Mouse (Mus musculus): ENCODE data around the gene Tomm22. TPM values are rescaled to one million over a fixed set of nuclear protein-coding genes. Genes with fewer than 3 reads are reported as not detected.

The Tomm22 gene
- polyA plus RNA-seq, 2 experiments: 112 to 217 TPM

DNA sequence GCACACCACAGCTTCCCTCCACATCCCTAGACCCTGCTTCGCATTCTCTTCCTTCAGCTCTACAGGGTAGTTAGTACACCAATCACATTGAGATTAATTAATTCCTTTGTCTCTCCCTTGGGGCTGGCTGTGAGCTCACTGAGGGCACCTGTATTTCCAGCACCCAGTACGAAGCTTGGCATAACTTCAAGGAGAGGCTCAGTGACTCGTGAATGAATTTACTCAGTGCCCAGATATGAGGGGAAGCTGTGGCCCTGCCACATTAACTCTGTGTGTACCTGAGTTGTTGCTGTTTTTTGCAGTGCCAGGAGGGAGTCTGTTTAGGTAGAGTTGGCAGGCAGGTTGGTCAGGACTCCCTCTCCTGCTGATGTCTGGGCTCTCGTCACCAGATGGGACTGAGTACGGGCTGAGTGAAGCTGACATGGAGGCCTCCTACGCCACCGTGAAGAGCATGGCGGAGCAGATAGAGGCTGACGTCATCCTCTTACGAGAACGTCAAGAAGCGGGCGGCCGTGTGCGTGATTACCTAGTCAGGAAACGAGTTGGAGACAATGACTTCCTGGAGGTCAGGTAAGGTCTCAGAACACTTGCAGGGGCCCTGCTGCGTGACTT, 36.0 kb downstream of the Tomm22 start:
- Histone ChIP-seq H3K9me3 (ENCODE audit: control insufficient read depth, low read length) (no peaks in the 10 kb centered on the region), H3K4me3 (replicated peaks; ENCODE audit: low read length) (no peak overlapping the region), H3K4me2 (replicated peaks; ENCODE audit: low read depth, low read length, severe bottlenecking) (no peak overlapping the region), H3K36me3 (ENCODE audit: control insufficient read depth, insufficient read depth, low read length) (peaks cover 55% of the 10 kb centered on the region), H3K4me1 (ENCODE audit: control insufficient read depth, insufficient read depth, low read length) (no peaks in the 10 kb centered on the region), H3K9ac (ENCODE audit: low read depth, low read length, severe bottlenecking) (no peak overlapping the region), H3K27me3 (ENCODE audit: control insufficient read depth, insufficient read depth, low read length) (no peaks in the 10 kb centered on the region), H3K27ac (replicated peaks; ENCODE audit: low read depth, low read length) (no peak overlapping the region)
- DNase-seq (ENCODE audit: low spot score) (no peak), ATAC-seq (ENCODE audit: low FRiP score, low read depth) (no peak)
- 90% methylated on average over 17 of the region's 17 CpGs for WGBS
- TF ChIP-seq POLR2A (IDR thresholded peaks at IDR 0.05; ENCODE audit: borderline replicate concordance, extremely low read depth, insufficient read depth, insufficient read length): no peak

DNA sequence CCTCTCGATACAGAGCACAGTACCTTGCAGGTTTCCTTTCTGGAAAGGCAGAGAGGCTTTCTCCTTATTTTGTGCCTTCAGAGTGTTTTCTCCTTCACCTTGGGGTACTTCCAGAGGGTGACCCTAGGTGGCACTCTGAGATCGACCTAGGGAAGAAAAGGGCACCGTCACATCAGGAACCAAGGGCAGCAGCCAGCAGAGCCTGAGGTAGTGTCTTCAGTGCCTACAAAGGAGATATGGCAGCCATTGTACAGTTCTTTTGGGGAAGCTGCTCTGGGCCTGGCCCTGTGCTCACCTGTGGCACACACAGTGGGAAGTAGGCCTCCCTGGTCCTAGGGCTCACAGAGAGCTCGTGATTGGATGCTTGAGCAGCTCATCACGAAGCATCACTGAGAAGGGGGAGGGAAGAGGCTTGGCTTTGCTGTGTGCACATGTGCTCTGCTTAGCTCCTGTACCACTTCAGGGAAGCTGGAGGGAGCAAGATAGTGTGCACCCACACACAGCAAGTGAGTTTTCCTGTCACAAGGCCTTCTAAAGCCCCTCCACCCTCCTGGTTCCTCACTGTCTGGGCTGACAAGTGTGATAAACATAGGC, 37.7 kb downstream of the Tomm22 start:
- peaks cover 69% of the 10 kb centered on the region for H3K36me3 ChIP-seq (ENCODE audit: control insufficient read depth, insufficient read depth, low read length)
- no peak overlapping the region for H3K9ac ChIP-seq (ENCODE audit: low read depth, low read length, severe bottlenecking)
- DNase-seq (ENCODE audit: low spot score) (no peak), ATAC-seq (ENCODE audit: low FRiP score, low read depth) (no peak)
- no peaks in the 10 kb centered on the region for H3K4me1 ChIP-seq (ENCODE audit: control insufficient read depth, insufficient read depth, low read length)
- WGBS: 79% methylated on average over 4 of the region's 5 CpGs
- no peak for TF ChIP-seq POLR2A (IDR thresholded peaks at IDR 0.05; ENCODE audit: borderline replicate concordance, extremely low read depth, insufficient read depth, insufficient read length)
- no peaks in the 10 kb centered on the region for H3K9me3 ChIP-seq (ENCODE audit: control insufficient read depth, low read length)
- no peak overlapping the region for H3K4me3 ChIP-seq (replicated peaks; ENCODE audit: low read length)
- H3K4me2 ChIP-seq (replicated peaks; ENCODE audit: low read depth, low read length, severe bottlenecking): no peak overlapping the region
- no peak overlapping the region for H3K27ac ChIP-seq (replicated peaks; ENCODE audit: low read depth, low read length)
- H3K27me3 ChIP-seq (ENCODE audit: control insufficient read depth, insufficient read depth, low read length): no peaks in the 10 kb centered on the region

- H3K36me3 ChIP-seq (ENCODE audit: control insufficient read depth, insufficient read depth, low read length): peaks cover 97% of the 10 kb centered on the region
- no peaks in the 10 kb centered on the region for H3K4me1 ChIP-seq (ENCODE audit: control insufficient read depth, insufficient read depth, low read length)
- no peak for TF ChIP-seq POLR2A (IDR thresholded peaks at IDR 0.05; ENCODE audit: borderline replicate concordance, extremely low read depth, insufficient read depth, insufficient read length)
- H3K4me2 ChIP-seq (replicated peaks; ENCODE audit: low read depth, low read length, severe bottlenecking): no peak overlapping the region
- H3K27ac ChIP-seq (replicated peaks; ENCODE audit: low read depth, low read length): no peak overlapping the region
- H3K4me3 ChIP-seq (replicated peaks; ENCODE audit: low read length): no peak overlapping the region
- DNase-seq (ENCODE audit: low spot score): no peak
- no peaks in the 10 kb centered on the region for H3K27me3 ChIP-seq (ENCODE audit: control insufficient read depth, insufficient read depth, low read length)
- 90% methylated on average over 7 of the region's 7 CpGs for WGBS
- no peak overlapping the region for H3K9ac ChIP-seq (ENCODE audit: low read depth, low read length, severe bottlenecking)
- H3K9me3 ChIP-seq (ENCODE audit: control insufficient read depth, low read length): no peaks in the 10 kb centered on the region
- ATAC-seq (ENCODE audit: low FRiP score, low read depth): no peak
Measured at GRCm38 (mm10) chr15:79715646-79716045, 45.0 kb downstream of the Tomm22 start.

GRCm38 (mm10) chr15:79716710-79717109, 46.0 kb downstream of the Tomm22 start:
- Histone ChIP-seq H3K4me1 (ENCODE audit: control insufficient read depth, insufficient read depth, low read length) (no peaks in the 10 kb centered on the region), H3K27ac (replicated peaks; ENCODE audit: low read depth, low read length) (no peak overlapping the region), H3K36me3 (ENCODE audit: control insufficient read depth, insufficient read depth, low read length) (peaks cover 94% of the 10 kb centered on the region), H3K4me2 (replicated peaks; ENCODE audit: low read depth, low read length, severe bottlenecking) (no peak overlapping the region), H3K9me3 (ENCODE audit: control insufficient read depth, low read length) (no peaks in the 10 kb centered on the region), H3K4me3 (replicated peaks; ENCODE audit: low read length) (no peak overlapping the region), H3K9ac (ENCODE audit: low read depth, low read length, severe bottlenecking) (no peak overlapping the region), H3K27me3 (ENCODE audit: control insufficient read depth, insufficient read depth, low read length) (no peaks in the 10 kb centered on the region)
- no peak for DNase-seq (ENCODE audit: low spot score)
- no peak for TF ChIP-seq POLR2A (IDR thresholded peaks at IDR 0.05; ENCODE audit: borderline replicate concordance, extremely low read depth, insufficient read depth, insufficient read length)
- no peak for ATAC-seq (ENCODE audit: low FRiP score, low read depth)
- WGBS: 98% methylated on average over 6 of the region's 6 CpGs

DNA sequence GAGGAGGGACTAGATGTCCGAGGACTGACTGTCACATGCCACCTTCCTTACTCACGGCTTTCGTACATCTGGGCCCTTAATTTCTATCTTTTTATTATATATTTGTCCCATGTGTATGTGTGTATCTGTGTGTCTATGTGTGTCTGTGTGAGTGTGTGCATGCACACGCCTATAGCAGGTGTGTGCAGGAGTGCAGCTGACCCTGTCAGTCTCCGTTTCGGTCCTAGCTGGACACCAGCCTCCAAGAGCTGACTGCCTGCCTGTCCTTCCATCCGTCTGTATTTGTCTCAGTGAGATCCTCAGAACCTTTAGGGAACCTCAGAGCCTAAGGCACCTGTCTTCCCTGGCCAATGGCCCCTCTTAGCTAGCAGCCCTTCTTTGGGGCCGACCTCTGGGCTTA, 49.6 kb downstream of the Tomm22 start:
- 86% methylated on average over 8 of the region's 8 CpGs for WGBS
- no peak for DNase-seq (ENCODE audit: low spot score)
- peaks cover 83% of the 10 kb centered on the region for H3K36me3 ChIP-seq (ENCODE audit: control insufficient read depth, insufficient read depth, low read length)
- H3K27me3 ChIP-seq (ENCODE audit: control insufficient read depth, insufficient read depth, low read length): no peaks in the 10 kb centered on the region
- TF ChIP-seq POLR2A (IDR thresholded peaks at IDR 0.05; ENCODE audit: borderline replicate concordance, extremely low read depth, insufficient read depth, insufficient read length): no peak
- no peaks in the 10 kb centered on the region for H3K4me1 ChIP-seq (ENCODE audit: control insufficient read depth, insufficient read depth, low read length)
- no peak overlapping the region for H3K27ac ChIP-seq (replicated peaks; ENCODE audit: low read depth, low read length)
- no peak overlapping the region for H3K4me2 ChIP-seq (replicated peaks; ENCODE audit: low read depth, low read length, severe bottlenecking)
- H3K9ac ChIP-seq (ENCODE audit: low read depth, low read length, severe bottlenecking): no peak overlapping the region
- no peak overlapping the region for H3K4me3 ChIP-seq (replicated peaks; ENCODE audit: low read length)
- ATAC-seq (ENCODE audit: low FRiP score, low read depth): no peak
- H3K9me3 ChIP-seq (ENCODE audit: control insufficient read depth, low read length): no peaks in the 10 kb centered on the region
